Mouse (Mus musculus): Measurements from ENCODE around the gene Galnt2. TPM values are rescaled to one million over a fixed set of nuclear protein-coding genes. Genes with fewer than 3 reads are reported as not detected.

Gene Galnt2
- polyA plus RNA-seq, 1 experiment = 43.9 TPM

GRCm38 (mm10) chr8:124330433-124330832 lies 99.2 kb downstream of the Galnt2 start:
- Histone ChIP-seq H3K4me3 (ENCODE audit: insufficient read depth, low read length) (no peak overlapping the region), H3K27ac (ENCODE audit: insufficient read depth, low read depth, low read length) (no peak overlapping the region), H3K4me1 (ENCODE audit: control insufficient read depth, insufficient read depth, low read length) (0 out of 2 replicates have a peak, but pooled peaks cover 2% of the 10 kb centered on the region)
- TF ChIP-seq CTCF (IDR thresholded peaks at IDR 0.05; ENCODE audit: low read depth, low read length) (no peak), POLR2A (IDR thresholded peaks at IDR 0.05; ENCODE audit: borderline replicate concordance, low read depth, low read length) (no peak)

GRCm38 (mm10) chr8:124331094-124331493 lies 99.9 kb downstream of the Galnt2 start:
- 0 out of 2 replicates have a peak, but pooled peaks cover 2% of the 10 kb centered on the region for H3K4me1 ChIP-seq (ENCODE audit: control insufficient read depth, insufficient read depth, low read length)
- H3K27ac ChIP-seq (ENCODE audit: insufficient read depth, low read depth, low read length) = no peak overlapping the region

GRCm38 (mm10) chr8:124331706-124332105 lies 100.5 kb downstream of the Galnt2 start:
- TF ChIP-seq POLR2A (IDR thresholded peaks at IDR 0.05; ENCODE audit: borderline replicate concordance, low read depth, low read length) (no peak), CTCF (IDR thresholded peaks at IDR 0.05; ENCODE audit: low read depth, low read length) (no peak)
- 0 out of 2 replicates have a peak, but pooled peaks cover 2% of the 10 kb centered on the region for H3K4me1 ChIP-seq (ENCODE audit: control insufficient read depth, insufficient read depth, low read length)
- no peak overlapping the region for H3K27ac ChIP-seq (ENCODE audit: insufficient read depth, low read depth, low read length)
- no peak overlapping the region for H3K4me3 ChIP-seq (ENCODE audit: insufficient read depth, low read length)

More at GRCm38 (mm10) chr8:124331094-124331493, 99.9 kb downstream of the Galnt2 start:
- no peak overlapping the region for H3K4me3 ChIP-seq (ENCODE audit: insufficient read depth, low read length)
- TF ChIP-seq POLR2A (IDR thresholded peaks at IDR 0.05; ENCODE audit: borderline replicate concordance, low read depth, low read length) (no peak), CTCF (IDR thresholded peaks at IDR 0.05; ENCODE audit: low read depth, low read length) (no peak)

GRCm38 (mm10) chr8:124336302-124336701 lies 105.1 kb downstream of the Galnt2 start:
- Histone ChIP-seq H3K4me3 (ENCODE audit: insufficient read depth, low read length) (no peak overlapping the region), H3K4me1 (ENCODE audit: control insufficient read depth, insufficient read depth, low read length) (no peaks in the 10 kb centered on the region), H3K27ac (ENCODE audit: insufficient read depth, low read depth, low read length) (no peak overlapping the region)
- TF ChIP-seq CTCF (IDR thresholded peaks at IDR 0.05; ENCODE audit: low read depth, low read length) (no peak), POLR2A (IDR thresholded peaks at IDR 0.05; ENCODE audit: borderline replicate concordance, low read depth, low read length) (no peak)

GRCm38 (mm10) chr8:124339742-124340141 lies 108.6 kb downstream of the Galnt2 start:
- H3K4me3 ChIP-seq (ENCODE audit: insufficient read depth, low read length) = no peak overlapping the region
- H3K4me1 ChIP-seq (ENCODE audit: control insufficient read depth, insufficient read depth, low read length) = no peaks in the 10 kb centered on the region
- TF ChIP-seq POLR2A (IDR thresholded peaks at IDR 0.05; ENCODE audit: borderline replicate concordance, low read depth, low read length) (no peak), CTCF (IDR thresholded peaks at IDR 0.05; ENCODE audit: low read depth, low read length) (no peak)
- H3K27ac ChIP-seq (ENCODE audit: insufficient read depth, low read depth, low read length) = no peak overlapping the region

GRCm38 (mm10) chr8:124340360-124341068 lies 109.3 kb downstream of the Galnt2 start:
- Histone ChIP-seq H3K4me3 (ENCODE audit: insufficient read depth, low read length) (no peak overlapping the region), H3K4me1 (ENCODE audit: control insufficient read depth, insufficient read depth, low read length) (no peaks in the 10 kb centered on the region), H3K27ac (ENCODE audit: insufficient read depth, low read depth, low read length) (no peak overlapping the region)
- TF ChIP-seq POLR2A (IDR thresholded peaks at IDR 0.05; ENCODE audit: borderline replicate concordance, low read depth, low read length) = no peak
- TF ChIP-seq CTCF (IDR thresholded peaks at IDR 0.05; ENCODE audit: low read depth, low read length) = no peak

GRCm38 (mm10) chr8:124343151-124343550 lies 112.0 kb downstream of the Galnt2 start:
- no peak overlapping the region for H3K27ac ChIP-seq (ENCODE audit: insufficient read depth, low read depth, low read length)
- no peaks in the 10 kb centered on the region for H3K4me1 ChIP-seq (ENCODE audit: control insufficient read depth, insufficient read depth, low read length)
- TF ChIP-seq POLR2A (IDR thresholded peaks at IDR 0.05; ENCODE audit: borderline replicate concordance, low read depth, low read length) = no peak
- no peak for TF ChIP-seq CTCF (IDR thresholded peaks at IDR 0.05; ENCODE audit: low read depth, low read length)
- H3K4me3 ChIP-seq (ENCODE audit: insufficient read depth, low read length) = no peak overlapping the region

GRCm38 (mm10) chr8:124343991-124344390 lies 112.8 kb downstream of the Galnt2 start:
- Histone ChIP-seq H3K4me3 (ENCODE audit: insufficient read depth, low read length) (no peak overlapping the region), H3K27ac (ENCODE audit: insufficient read depth, low read depth, low read length) (no peak overlapping the region), H3K4me1 (ENCODE audit: control insufficient read depth, insufficient read depth, low read length) (no peaks in the 10 kb centered on the region)
- TF ChIP-seq CTCF (IDR thresholded peaks at IDR 0.05; ENCODE audit: low read depth, low read length) = no peak

- H3K27ac ChIP-seq (ENCODE audit: insufficient read depth, low read depth, low read length) = no peak overlapping the region
- TF ChIP-seq CTCF (IDR thresholded peaks at IDR 0.05; ENCODE audit: low read depth, low read length) (no peak), POLR2A (IDR thresholded peaks at IDR 0.05; ENCODE audit: borderline replicate concordance, low read depth, low read length) (no peak)
- H3K4me3 ChIP-seq (ENCODE audit: insufficient read depth, low read length) = no peak overlapping the region
- H3K4me1 ChIP-seq (ENCODE audit: control insufficient read depth, insufficient read depth, low read length) = no peaks in the 10 kb centered on the region
Observed at GRCm38 (mm10) chr8:124345098-124345497, 113.9 kb downstream of the Galnt2 start.

- no peaks in the 10 kb centered on the region for H3K4me1 ChIP-seq (ENCODE audit: control insufficient read depth, insufficient read depth, low read length)
- TF ChIP-seq CTCF (IDR thresholded peaks at IDR 0.05; ENCODE audit: low read depth, low read length) = peak; percentile 84
- TF ChIP-seq POLR2A (IDR thresholded peaks at IDR 0.05; ENCODE audit: borderline replicate concordance, low read depth, low read length) = no peak
- H3K4me3 ChIP-seq (ENCODE audit: insufficient read depth, low read length) = no peak overlapping the region
- H3K27ac ChIP-seq (ENCODE audit: insufficient read depth, low read depth, low read length) = no peak overlapping the region
Observed at GRCm38 (mm10) chr8:124346852-124347523, 115.8 kb downstream of the Galnt2 start.

All from bone marrow macrophage, adult 2 months (primary cell).